Mouse (Mus musculus) right cerebral cortex, adult 18-20 months (tissue): ENCODE data around the gene Zdhhc20.
"Not testable (repeated sequence)": the region's sequence is repeated elsewhere in the genome, so short reads cannot be mapped to it uniquely, and the experiment has no call there.

ENCODE experiments used
- DNase-seq: peaks from one replicate; pipeline ENCODE4 v3.0.0; 2022; ENCODE audit warnings: mixed read lengths

Zdhhc20 gene

GRCm38 (mm10) chr14:57889541-57890010 is 500 bp downstream of the Zdhhc20 start:
- peak; percentile 53 for DNase-seq

DNA sequence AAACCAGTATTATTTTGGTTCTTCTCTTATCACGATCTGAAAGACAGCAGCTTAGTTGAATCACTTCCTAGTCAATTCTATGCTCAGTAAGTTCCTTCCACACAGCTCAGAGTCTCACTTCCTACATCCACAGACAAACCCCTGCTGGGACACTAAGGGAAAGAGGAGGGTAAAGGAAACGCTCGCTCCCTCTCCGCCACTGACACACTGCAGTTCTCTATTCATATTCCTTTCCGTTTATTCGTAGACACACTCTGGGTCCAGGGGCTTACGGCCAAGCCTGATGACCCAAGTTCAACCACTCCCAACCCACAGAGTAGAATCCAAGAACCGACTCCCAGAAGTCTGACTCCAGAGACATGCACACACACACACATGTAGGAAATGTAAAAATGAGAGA is 2.9 kb downstream of the Zdhhc20 start:
- no peak for DNase-seq

- DNase-seq = no peak
Measured at GRCm38 (mm10) chr14:57886032-57886431, 4.0 kb downstream of the Zdhhc20 start.

- DNase-seq = no peak
Measured at GRCm38 (mm10) chr14:57883341-57883740, 6.7 kb downstream of the Zdhhc20 start.

GRCm38 (mm10) chr14:57882720-57883119 is 7.4 kb downstream of the Zdhhc20 start:
- no peak for DNase-seq

DNA sequence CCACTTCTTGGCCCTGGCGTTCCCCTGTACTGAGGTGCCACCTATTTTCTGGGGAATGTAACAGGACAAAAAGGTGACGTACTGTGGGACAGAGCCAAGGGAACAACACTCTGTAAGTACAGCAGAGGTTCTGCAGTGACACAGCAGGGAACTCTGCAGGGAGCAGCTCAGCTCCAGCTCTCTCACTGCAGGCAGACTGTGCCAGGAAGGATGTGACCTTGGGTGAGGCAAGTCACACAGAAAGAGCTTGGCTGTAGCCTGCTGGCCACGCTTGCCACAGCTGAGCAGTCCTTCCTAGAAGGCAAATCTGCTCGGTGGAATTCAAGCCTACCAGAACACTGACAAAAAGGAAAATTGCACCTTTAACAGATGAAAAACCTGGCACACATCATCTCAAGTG is 8.3 kb downstream of the Zdhhc20 start:
- DNase-seq = peak; percentile 19

GRCm38 (mm10) chr14:57881074-57881473 is 9.0 kb downstream of the Zdhhc20 start:
- DNase-seq = no peak

DNA sequence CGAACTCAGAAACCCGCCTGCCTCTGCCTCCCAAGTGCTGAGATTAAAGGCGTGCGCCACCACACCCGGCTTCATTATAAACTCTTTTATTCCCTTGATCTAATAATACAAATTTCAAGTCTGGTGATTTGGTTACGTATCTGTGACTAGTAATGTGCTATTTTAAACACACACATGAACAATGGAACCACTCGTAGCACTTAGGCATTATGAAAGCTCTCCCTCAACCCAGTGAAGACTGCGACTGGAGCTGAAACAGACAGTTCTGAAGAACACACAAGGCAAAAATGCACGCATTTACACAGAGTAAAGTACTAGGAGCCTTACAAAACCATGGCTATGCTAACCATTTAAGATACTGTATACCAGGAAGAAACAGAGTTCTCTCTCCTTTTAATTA is 12.2 kb downstream of the Zdhhc20 start:
- DNase-seq = no peak

DNA sequence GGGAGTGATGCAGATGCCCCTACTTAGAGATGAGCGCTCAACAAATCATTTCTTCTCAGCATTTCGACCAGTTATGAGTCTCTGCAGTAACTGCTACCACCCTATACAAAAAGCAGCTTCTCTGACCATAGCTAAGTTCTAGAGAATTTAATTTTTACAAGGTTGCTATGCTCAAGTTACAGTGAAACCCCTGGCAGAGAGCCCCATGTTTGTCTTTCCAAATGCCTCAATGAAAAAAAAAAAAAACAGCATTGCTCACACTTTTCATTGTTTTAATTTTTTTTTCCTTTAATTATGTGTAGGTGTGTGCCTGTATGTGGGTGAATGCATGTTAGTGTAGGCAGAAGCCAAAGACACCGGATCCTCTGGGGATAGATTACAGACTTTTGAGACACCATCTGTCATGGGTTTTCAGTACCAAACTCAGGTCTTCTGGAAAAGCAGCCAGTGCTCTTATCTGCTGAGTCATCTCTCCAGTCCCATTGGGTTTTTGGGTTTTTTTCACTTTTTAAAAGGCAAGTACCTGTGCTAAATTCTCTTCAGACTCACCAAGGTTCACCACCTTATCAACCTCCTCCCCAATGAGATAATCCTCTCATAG is 23.3 kb downstream of the Zdhhc20 start:
- DNase-seq = peak; percentile 31

GRCm38 (mm10) chr14:57865256-57865655 is 24.8 kb downstream of the Zdhhc20 start:
- no peak for DNase-seq

DNA sequence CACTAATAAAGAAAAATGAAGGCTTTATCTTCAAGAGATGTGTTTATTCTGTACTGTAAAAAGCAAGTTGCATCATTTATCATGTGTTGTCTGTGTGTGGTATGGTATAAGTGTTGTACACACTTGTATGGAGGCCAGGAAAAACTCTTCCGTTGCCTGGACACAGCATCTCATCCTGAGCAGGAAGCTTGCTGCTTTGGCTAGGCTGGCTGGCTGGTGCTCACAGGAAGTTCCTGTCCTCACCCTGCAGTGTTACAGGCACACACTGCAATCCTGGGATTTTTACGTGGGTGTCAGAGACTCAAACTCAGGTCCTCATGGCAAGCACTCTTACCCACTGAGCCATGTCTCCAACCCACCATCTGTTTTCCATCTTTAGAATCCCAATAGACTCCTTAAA is 26.9 kb downstream of the Zdhhc20 start:
- no peak for DNase-seq

DNA sequence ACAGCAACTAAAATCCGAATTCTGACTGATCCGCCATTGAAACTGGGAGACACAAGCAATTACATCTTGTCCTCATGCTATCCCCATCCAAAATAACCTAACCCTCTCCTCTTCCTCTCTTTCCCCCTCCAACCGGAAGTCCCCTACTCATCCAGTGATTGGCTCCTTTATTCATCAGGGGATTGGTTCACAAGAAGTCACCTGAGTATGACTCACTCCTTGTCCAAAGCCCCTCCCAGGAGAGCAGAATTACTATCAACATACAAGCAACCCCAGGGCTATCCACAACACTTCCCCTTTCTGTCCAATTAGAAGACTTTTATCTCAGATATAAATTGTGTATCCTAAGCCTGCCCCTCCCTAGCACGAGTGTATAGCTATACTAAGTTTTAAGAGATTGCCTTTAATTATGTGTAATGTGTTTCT is 28.1 kb downstream of the Zdhhc20 start:
- DNase-seq = no peak

DNA sequence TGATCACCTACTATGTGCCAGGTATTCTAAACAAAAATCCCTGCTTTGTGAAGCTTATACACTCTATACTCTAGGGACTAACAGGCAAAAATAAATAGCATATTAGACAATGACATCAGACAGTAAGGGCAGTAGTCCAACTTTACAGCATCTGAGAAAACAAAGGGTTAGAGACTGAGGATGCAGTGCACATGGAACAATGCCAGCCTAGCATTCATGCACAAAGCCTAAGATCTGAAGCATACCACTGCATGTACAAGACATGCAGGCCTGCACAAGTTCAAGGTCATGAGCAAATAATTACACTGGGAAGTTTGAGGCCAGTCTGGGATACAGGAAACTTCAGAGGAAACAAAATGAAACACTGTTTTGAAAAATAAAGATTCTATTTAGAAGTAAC is 30.6 kb downstream of the Zdhhc20 start:
- DNase-seq = no peak

GRCm38 (mm10) chr14:57858601-57859000 is 31.5 kb downstream of the Zdhhc20 start:
- no peak for DNase-seq

- DNase-seq = not testable (repeated sequence)
Measured at GRCm38 (mm10) chr14:57856037-57856436, 34.0 kb downstream of the Zdhhc20 start.

- no peak for DNase-seq
Measured at GRCm38 (mm10) chr14:57852961-57853360, 37.1 kb downstream of the Zdhhc20 start.

GRCm38 (mm10) chr14:57850330-57850729 is 39.7 kb downstream of the Zdhhc20 start:
- no peak for DNase-seq

DNA sequence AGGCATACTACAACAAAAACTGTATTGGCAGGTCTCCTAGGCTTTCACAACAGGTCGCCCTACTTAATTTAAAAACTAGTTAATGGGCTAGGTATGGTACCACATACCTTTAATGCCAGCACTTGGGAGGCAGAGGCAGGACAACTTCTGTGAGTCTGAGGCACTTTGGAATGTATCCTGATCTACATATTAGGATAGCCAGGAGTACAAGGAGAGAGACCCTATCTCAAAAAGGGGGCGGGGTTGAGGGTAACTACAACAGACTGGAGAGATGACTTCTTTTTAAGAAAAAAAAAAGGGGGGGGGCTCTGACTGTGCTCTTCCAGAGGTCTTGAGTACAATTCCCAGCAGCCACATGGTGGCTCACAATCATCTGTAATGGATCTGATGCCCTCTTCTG is 41.4 kb downstream of the Zdhhc20 start:
- no peak for DNase-seq

DNA sequence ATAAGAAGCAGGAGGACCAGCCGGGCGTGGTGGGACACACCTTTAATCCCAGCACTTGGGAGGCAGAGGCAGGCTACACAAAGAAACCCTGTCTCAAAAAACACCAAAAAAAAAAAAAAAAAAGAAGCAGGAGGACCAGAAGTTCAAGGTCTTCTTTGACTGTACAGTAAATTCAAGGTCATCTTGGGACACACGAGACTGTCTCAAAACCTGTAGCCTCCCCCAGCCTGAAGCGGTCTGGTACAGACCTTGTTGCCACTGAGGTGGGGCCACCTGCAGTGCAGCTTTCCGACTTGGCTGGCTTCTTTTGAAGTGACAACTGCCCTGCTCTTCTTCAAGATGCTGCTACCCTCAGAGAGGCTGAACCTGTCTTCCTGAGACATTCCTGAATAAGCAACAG is 42.0 kb downstream of the Zdhhc20 start:
- DNase-seq = not testable (repeated sequence)

- no peak for DNase-seq
Measured at GRCm38 (mm10) chr14:57844535-57844934, 45.5 kb downstream of the Zdhhc20 start.

DNA sequence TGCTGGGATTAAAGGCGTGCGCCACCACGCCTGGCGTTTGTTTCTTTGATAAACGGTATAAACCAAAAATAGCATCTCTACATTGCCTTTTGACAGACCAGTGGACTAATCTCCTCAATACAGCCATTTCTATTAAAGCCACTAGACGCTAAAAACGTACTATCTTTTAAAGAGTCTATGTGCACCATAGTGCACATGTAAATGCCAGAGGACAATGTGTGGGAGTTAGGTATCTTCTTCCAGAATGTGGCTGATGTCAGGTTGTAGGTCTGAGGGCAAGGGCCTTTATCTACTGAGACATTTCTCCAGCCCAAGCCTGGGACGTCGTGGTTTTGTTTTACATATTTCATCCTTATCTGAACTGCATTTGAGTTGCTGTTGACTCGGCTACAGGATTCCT is 54.9 kb downstream of the Zdhhc20 start:
- DNase-seq = no peak

DNA sequence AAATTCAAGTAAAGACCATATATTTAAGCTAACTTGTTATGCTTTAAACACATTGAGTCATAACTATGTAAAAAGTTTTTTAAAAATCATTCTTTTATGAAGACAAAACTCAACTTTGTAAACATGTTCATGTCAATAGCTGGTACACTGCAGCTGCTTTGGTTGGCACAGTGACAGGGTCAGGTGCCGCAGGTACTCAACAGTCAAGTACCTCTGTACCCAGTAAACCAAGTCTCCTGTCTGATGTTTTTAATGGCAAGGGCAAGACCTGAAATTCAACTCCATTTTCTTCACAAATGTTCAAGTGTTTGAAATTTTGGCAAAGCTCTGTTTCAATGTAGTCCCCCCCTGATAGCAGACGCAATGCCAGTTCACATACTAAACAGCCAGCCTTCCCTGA is 56.5 kb downstream of the Zdhhc20 start:
- no peak for DNase-seq

DNA sequence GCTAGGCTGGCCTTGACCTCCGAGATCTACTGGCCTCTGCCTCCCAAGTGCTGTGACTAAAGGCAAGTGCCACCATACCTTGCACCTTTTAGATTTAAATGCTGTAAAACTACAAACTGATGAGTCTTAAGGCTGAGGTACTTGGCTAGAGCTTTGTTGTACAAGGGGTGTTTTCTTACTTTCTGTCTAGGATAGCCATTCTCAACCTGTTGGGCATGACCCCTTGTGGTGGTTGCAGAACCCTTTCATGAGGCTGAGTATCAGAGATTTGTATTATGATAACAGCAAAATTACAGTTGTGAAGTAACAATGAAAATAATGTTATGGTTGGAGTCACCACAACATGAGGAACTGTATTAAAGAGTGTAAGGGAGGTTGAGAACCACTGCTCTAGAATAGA is 62.8 kb downstream of the Zdhhc20 start:
- no peak for DNase-seq

- peak; percentile 91 for DNase-seq
Measured at GRCm38 (mm10) chr14:57825788-57826751, 64.0 kb downstream of the Zdhhc20 start, which contains the start of the genes Ska3 and Mrpl57. Ska3 (minus strand) TSS chr14:57826185. Mrpl57 (plus strand) TSS chr14:57826234.
